Mouse (Mus musculus): ENCODE measurements around the gene Ss18l1. TPM values are rescaled to one million over a fixed set of nuclear protein-coding genes. Genes with fewer than 3 reads are reported as not detected.

Gene Ss18l1
- polyA plus RNA-seq, 1 experiment = 0.54 TPM

DNA sequence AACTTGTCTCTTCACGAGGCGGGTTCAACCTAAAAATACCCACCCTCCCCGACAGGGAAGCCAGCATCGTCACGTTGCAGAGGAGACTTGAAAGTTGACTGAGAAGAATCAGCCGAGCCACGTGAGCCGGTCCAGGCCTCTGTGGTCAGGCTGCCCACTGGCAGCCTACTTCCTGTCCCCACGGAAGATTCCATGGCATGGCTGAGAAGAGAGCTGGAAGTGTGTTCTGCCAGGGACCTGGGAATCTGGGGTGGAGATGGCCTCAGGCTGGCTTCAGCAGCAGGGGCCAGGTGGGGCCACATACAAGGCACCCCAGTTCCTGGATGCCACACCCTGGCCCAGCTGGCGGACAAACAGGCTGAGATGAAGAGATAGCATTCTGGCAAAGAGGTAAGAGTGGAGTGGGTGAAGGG is 73.8 kb downstream of the Ss18l1 start:
- Histone ChIP-seq H3K36me3 (replicated peaks; ENCODE audit: low read length) (no peaks in the 10 kb centered on the region), H3K4me3 (replicated peaks) (peak overlapping the region; percentile 62), H3K4me1 (peaks cover 92% of the 10 kb centered on the region), H3K27me3 (replicated peaks) (peaks cover 31% of the 10 kb centered on the region), H3K9me3 (no peaks in the 10 kb centered on the region)
- TF ChIP-seq FLI1 (IDR thresholded peaks at IDR 0.05; ENCODE audit: low read length) (no peak), GATA1 (IDR thresholded peaks at IDR 0.05; ENCODE audit: borderline replicate concordance, low read length) (no peak)

DNA sequence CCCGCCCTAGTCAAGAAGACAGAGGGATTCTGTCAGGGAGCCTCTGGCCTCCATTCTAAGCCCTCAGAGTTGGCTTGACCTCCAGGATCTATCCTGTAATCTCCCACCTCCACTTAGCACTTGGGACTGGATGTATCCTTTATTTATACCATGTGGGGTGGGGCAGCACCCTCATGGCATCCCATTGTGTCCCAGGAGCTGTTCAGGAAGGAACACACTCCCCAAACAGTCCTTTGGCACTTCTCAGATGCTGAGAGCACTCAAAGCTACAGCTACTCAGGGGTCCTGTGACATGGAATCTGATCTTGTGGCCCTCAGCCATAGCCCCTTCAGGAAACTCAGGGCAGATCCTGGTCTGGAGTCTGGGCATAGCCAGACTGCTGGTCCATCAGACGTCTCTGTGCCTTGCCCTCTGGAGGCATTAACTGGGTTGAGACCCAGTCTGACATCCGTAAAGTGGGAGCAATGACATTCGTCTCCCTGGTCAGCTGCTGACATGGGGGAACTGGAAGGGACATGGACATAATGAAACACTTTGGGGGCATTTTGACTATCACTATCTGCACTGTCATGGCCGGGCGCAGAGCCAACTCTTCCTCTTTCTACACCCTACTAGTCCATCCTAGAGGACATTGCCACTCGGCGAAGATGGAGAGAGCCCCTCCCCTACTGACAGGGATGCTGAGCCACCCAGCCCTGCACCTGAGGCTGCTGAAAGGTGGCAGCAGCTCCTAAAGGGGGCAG is 74.6 kb downstream of the Ss18l1 start:
- TF ChIP-seq GATA1 (IDR thresholded peaks at IDR 0.05; ENCODE audit: borderline replicate concordance, low read length) (no peak), FLI1 (IDR thresholded peaks at IDR 0.05; ENCODE audit: low read length) (no peak)
- peaks cover 24% of the 10 kb centered on the region for H3K27me3 ChIP-seq (replicated peaks)
- peaks cover 85% of the 10 kb centered on the region for H3K4me1 ChIP-seq
- H3K9me3 ChIP-seq = no peaks in the 10 kb centered on the region
- peak overlapping the region; percentile 62 for H3K4me3 ChIP-seq (replicated peaks)
- peaks cover 2% of the 10 kb centered on the region for H3K36me3 ChIP-seq (replicated peaks; ENCODE audit: low read length)

DNA sequence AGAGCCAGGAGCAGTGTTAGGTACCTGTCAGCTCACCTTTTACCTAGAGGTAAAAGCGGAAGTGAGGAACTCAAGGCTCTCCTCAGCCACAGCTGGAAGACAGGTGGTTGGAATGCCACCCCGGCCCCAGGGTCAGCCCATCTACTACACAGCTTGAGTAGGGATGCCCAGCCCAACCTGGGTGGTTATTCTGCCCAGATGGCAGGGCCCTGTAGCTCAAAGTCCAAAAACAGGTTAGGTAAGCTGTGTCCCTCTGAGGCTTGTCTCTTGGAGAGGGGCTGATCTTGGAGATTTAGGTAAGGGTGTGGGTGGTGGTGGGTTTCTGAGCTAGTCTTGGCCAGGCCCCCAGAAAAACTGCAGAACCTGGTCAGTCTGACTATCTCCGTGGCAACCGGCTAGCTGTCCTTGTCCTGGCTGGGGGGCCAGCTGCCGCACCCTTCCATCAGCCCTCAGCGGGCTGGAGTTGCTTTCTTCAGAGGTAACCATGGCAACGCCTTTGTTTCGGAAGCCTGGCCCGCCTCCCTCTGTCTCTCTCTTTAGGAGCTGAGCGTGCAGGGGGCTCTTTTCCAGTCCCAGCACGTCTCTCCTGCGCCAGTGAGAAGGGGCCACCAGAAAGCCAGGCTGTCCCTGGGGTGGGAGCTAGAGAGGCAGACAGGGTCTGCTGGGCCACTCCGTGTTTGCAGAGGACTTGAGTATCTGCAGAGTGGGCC is 75.3 kb downstream of the Ss18l1 start:
- H3K4me3 ChIP-seq (replicated peaks) = peak overlapping the region; percentile 95
- H3K36me3 ChIP-seq (replicated peaks; ENCODE audit: low read length) = peaks cover 2% of the 10 kb centered on the region
- H3K4me1 ChIP-seq = peaks cover 77% of the 10 kb centered on the region
- peaks cover 18% of the 10 kb centered on the region for H3K27me3 ChIP-seq (replicated peaks)
- H3K9me3 ChIP-seq = no peaks in the 10 kb centered on the region
- TF ChIP-seq GATA1 (IDR thresholded peaks at IDR 0.05; ENCODE audit: borderline replicate concordance, low read length) (no peak), FLI1 (IDR thresholded peaks at IDR 0.05; ENCODE audit: low read length) (no peak)

DNA sequence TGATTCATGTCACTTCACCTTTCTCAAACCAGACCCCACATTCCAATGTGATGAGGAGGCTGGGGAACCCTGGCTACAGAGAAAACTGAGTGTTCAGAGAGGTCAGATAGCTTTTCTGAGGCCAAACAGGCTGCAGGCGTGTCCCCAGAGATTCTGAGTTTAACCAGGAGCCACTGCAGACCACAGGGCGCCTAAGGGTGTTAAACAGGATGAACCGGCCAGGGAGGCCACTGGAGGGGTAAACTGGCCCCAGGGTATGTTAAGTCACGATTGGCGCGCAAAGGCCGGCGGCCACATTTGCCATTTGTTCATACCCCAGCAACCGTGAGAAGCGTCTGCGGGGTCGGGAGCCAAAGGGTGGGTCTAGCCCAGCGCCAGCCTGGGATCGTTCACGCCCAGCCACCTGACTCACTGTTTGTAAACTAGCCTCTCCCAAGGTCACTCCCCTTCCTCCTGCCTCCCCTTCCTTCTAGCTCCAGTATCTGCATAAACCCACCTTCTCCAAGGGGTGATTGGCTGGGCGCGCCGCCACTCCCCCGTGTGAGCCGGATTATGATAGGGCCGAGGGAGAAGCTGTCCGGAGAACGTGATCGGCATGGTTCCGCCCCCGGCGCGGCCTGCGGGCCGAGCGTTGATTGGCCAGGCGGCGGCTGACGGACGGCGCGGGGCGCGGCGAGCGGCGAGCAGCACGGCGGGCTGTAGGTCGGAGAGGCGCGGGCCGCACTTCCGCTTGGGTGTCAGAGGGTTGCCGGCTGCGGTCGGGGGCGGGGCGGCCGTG is 76.5 kb downstream of the Ss18l1 start, which contains the start of gene Osbpl2:
TSS of gene Osbpl2 (plus strand) at position 646 of the 778 bp plus-strand sequence.
- peak within 1 kb of the TSS; percentile 95 for H3K4me3 ChIP-seq (replicated peaks)

More for the DNA sequence above, 76.5 kb downstream of the Ss18l1 start, which contains the start of gene Osbpl2:
- peaks cover 12% of the 10 kb centered on the region for H3K36me3 ChIP-seq (replicated peaks; ENCODE audit: low read length)
- TF ChIP-seq GATA1 (IDR thresholded peaks at IDR 0.05; ENCODE audit: borderline replicate concordance, low read length) (no peak), FLI1 (IDR thresholded peaks at IDR 0.05; ENCODE audit: low read length) (no peak)
- H3K27me3 ChIP-seq (replicated peaks) = peaks cover 8% of the 10 kb centered on the region
- peaks cover 65% of the 10 kb centered on the region for H3K4me1 ChIP-seq
- H3K9me3 ChIP-seq = peaks cover 4% of the 10 kb centered on the region

Other genes starting within 250 kb of the Ss18l1 start
- gene Taf4, start 65.9 kb upstream of the Ss18l1 start, polyA plus RNA-seq (2012; ENCODE audit: insufficient read depth, low replicate concordance) = 9.1 and 14.6 TPM in 2 replicates
- gene Lsm14b, start 17.5 kb upstream of the Ss18l1 start, polyA plus RNA-seq (2012; ENCODE audit: insufficient read depth, low replicate concordance) = 17.3 and 46.0 TPM in 2 replicates
- gene Psma7, start 76 bp upstream of the Ss18l1 start, polyA plus RNA-seq (2012; ENCODE audit: insufficient read depth, low replicate concordance) = 52.5 and 97.9 TPM in 2 replicates
- 2.3 and 13.9 TPM in 2 replicates for gene Mtg2, start 28.1 kb downstream of the Ss18l1 start, polyA plus RNA-seq (2012; ENCODE audit: insufficient read depth, low replicate concordance)
- not detected in 2 replicates for gene Hrh3, start 62.0 kb downstream of the Ss18l1 start, polyA plus RNA-seq (2012; ENCODE audit: insufficient read depth, low replicate concordance)
- gene Osbpl2, start 76.8 kb downstream of the Ss18l1 start, polyA plus RNA-seq (2012; ENCODE audit: insufficient read depth, low replicate concordance) = 6.4 and 18.4 TPM in 2 replicates
- 509 and 1,399 TPM in 2 replicates for gene Adrm1, start 129.0 kb downstream of the Ss18l1 start, polyA plus RNA-seq (2012; ENCODE audit: insufficient read depth, low replicate concordance)
- gene Lama5, start 183.3 kb downstream of the Ss18l1 start, polyA plus RNA-seq (2012; ENCODE audit: insufficient read depth, low replicate concordance) = 0.23 and 3.4 TPM in 2 replicates
- gene Rps21, start 214.9 kb downstream of the Ss18l1 start, polyA plus RNA-seq (2012; ENCODE audit: insufficient read depth, low replicate concordance) = 99.7 and 1,213 TPM in 2 replicates
- gene Cables2, start 231.0 kb downstream of the Ss18l1 start, polyA plus RNA-seq (2012; ENCODE audit: insufficient read depth, low replicate concordance) = 8.4 and 46.3 TPM in 2 replicates
- gene Rbbp8nl, start 247.4 kb downstream of the Ss18l1 start, polyA plus RNA-seq (2012; ENCODE audit: insufficient read depth, low replicate concordance) = 0.96 TPM in 1 of 2 replicates, not detected in the other

Data from megakaryocyte, embryonic 14.5 days (primary cell).